Mouse (Mus musculus) neural tube, embryonic 14.5 days (tissue): Measurements from ENCODE around the gene Rab4b. TPM values are rescaled to one million over a fixed set of nuclear protein-coding genes. Genes with fewer than 3 reads are reported as not detected.

Source experiments
- ATAC-seq: fragments of 200-750 bp; cut with Nextera tagmentation; 2 replicates; pipeline ENCODE4 v1.8.0; 2017; ENCODE audit warnings: low read depth, mild to moderate bottlenecking, moderate TSS enrichment, moderate library complexity
- H3K27ac ChIP-seq: fragments of 300-500 bp; sonication (generic); 2 replicates; pipeline ENCODE4 v1.5.1; 2014; ENCODE audit warnings: low read depth, mild to moderate bottlenecking, control low read depth, low read length, moderate library complexity, mixed read lengths
- H3K27me3 ChIP-seq: fragments of 300-500 bp; sonication (generic); 2 replicates; pipeline ENCODE4 v1.6.1; 2014; ENCODE audit warnings: low read length; ENCODE audit not compliant: control insufficient read depth, insufficient read depth
- H3K36me3 ChIP-seq: fragments of 300-500 bp; sonication (generic); 2 replicates; pipeline ENCODE4 v1.6.1; 2014; ENCODE audit warnings: low read length, mixed read lengths; ENCODE audit not compliant: control insufficient read depth, insufficient read depth
- H3K4me1 ChIP-seq: fragments of 300-500 bp; sonication (generic); 2 replicates; pipeline ENCODE4 v1.6.1; 2014; ENCODE audit warnings: low read length; ENCODE audit not compliant: control insufficient read depth, insufficient read depth
- H3K4me2 ChIP-seq: fragments of 300-500 bp; sonication (generic); 2 replicates; pipeline ENCODE4 v1.6.1; 2014; ENCODE audit warnings: mild to moderate bottlenecking, low read depth, low read length, control low read depth
- H3K4me3 ChIP-seq: fragments of 300-500 bp; sonication (generic); 2 replicates; pipeline ENCODE4 v1.5.1; 2014; ENCODE audit warnings: low read depth, low read length, control low read depth, mixed read lengths
- H3K9ac ChIP-seq: fragments of 300-500 bp; sonication (generic); replicated peaks from 2 replicates; pipeline ENCODE4 v1.6.1; 2014; ENCODE audit warnings: low read depth, mild to moderate bottlenecking, control low read depth, low read length, mixed read lengths
- H3K9me3 ChIP-seq: fragments of 300-500 bp; sonication (generic); 2 replicates; pipeline ENCODE4 v1.6.1; 2016; ENCODE audit warnings: low read length; ENCODE audit not compliant: control insufficient read depth
- WGBS: fragments of 180-500 bp; shearing (Covaris S2); extraction: QIAGEN DNeasy Blood & Tissue Kit; methylation state at CpG from one replicate; pipeline ENCODE4 v1.1.7; 2014; 5-methylcytosine and 5-hydroxymethylcytosine counted together
- polyA plus RNA-seq: library from polyadenylated mRNA; unstranded; fragments of >200 nt; fragmentation: Nextera tagmentation; extraction: Ambion mirVana; gene quantifications from 2 replicates; pipeline ENCODE4 v1.2.1, GENCODE M21; 2014

Rab4b gene
- polyA plus RNA-seq, 1 experiment from 2014 or later: 100.0 TPM

GRCm38 (mm10) chr7:27179217-27179918 is 672 bp upstream of the Rab4b start:
- H3K27ac ChIP-seq: peak overlapping the region; percentile 82
- no peak; the same call in 1 of the 2 replicates for ATAC-seq
- H3K9me3 ChIP-seq: no peaks in the 10 kb centered on the region
- 48% methylated on average over 16 of the region's 16 CpGs for WGBS
- H3K27me3 ChIP-seq: no peaks in the 10 kb centered on the region
- peak overlapping the region; percentile 47 for H3K4me2 ChIP-seq
- peaks cover 5% of the 10 kb centered on the region for H3K4me1 ChIP-seq
- peak overlapping the region; percentile 18 for H3K9ac ChIP-seq
- peaks cover 7% of the 10 kb centered on the region for H3K36me3 ChIP-seq
- peak overlapping the region; percentile 63 for H3K4me3 ChIP-seq

DNA sequence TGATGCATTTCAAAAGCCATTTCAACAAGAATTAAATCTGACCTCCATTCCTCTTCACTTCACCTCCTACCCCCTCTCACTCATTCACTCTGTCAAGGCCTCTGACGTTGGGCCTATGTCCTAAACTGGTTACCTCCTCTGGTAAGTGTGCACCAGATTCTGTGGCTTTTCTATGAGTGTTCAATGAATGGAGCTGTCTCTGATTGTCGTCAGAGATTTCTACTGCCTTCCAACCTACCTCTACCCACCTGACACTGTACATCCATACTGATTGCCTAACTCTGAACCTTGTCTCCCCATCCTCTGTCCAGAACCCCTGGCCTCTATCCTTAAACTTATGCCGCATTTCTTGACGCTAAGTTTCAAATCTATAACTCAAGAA is 763 bp downstream of the Rab4b start:
- Histone ChIP-seq H3K27ac (peak overlapping the region; percentile 88), H3K9me3 (no peaks in the 10 kb centered on the region), H3K4me2 (peak overlapping the region; percentile 55), H3K27me3 (no peaks in the 10 kb centered on the region), H3K4me3 (peak overlapping the region; percentile 63), H3K36me3 (peaks cover 12% of the 10 kb centered on the region), H3K4me1 (peaks cover 5% of the 10 kb centered on the region), H3K9ac (peak overlapping the region; percentile 64)
- no peak for ATAC-seq
- 31% methylated on average over 4 of the region's 4 CpGs for WGBS

DNA sequence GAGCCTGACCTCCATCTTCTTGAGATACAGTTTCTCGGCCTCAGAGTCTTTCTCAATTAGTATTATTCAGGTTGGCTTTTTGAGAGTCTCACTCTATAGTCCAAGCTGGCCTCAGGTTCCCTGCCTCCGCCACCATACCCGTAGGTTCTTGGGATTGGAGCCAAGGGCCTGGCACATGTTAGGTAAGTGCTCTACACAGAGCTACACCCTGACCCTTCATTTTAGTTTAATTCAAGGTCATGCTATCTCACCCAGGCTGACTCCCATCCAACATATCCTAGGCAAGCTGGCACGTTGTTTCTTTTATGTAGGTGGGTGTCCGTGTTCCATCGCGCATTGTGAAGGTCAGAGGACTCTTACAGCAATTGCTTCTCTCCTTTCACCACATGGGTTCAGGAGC is 3.8 kb downstream of the Rab4b start:
- ATAC-seq: no peak
- Histone ChIP-seq H3K4me1 (peaks cover 5% of the 10 kb centered on the region), H3K36me3 (peaks cover 23% of the 10 kb centered on the region), H3K27ac (no peak overlapping the region), H3K27me3 (no peaks in the 10 kb centered on the region), H3K4me2 (no peak overlapping the region), H3K9me3 (no peaks in the 10 kb centered on the region), H3K4me3 (no peak overlapping the region), H3K9ac (no peak overlapping the region)
- WGBS: 96% methylated on average over 7 of the region's 7 CpGs

DNA sequence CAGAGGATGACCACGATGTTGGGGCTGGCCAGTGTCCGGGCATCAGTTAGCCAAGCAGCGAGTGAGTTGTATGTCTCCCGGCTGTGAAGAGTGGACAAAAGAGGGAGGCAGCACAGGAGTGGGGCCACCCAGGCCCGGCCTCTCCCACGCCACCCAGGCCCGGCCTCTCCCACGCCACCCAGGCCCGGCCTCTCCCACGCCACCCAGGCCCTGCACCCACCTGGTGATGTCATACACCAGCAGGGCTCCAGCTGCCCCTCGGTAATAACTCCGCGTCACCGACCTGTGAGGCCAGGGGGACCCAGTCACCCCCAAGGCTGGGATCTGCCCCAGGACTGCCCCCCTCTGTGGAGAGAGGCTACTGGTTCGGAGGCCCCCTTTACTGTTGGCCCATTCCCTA is 4.2 kb downstream of the Rab4b start:
- H3K9ac ChIP-seq: no peak overlapping the region
- no peak overlapping the region for H3K4me2 ChIP-seq
- H3K4me3 ChIP-seq: no peak overlapping the region
- H3K9me3 ChIP-seq: no peaks in the 10 kb centered on the region
- H3K27ac ChIP-seq: no peak overlapping the region
- H3K27me3 ChIP-seq: no peaks in the 10 kb centered on the region
- 92% methylated on average over 15 of the region's 15 CpGs for WGBS
- peaks cover 23% of the 10 kb centered on the region for H3K36me3 ChIP-seq
- H3K4me1 ChIP-seq: peaks cover 3% of the 10 kb centered on the region
- no peak for ATAC-seq

- H3K9ac ChIP-seq: no peak overlapping the region
- H3K4me3 ChIP-seq: no peak overlapping the region
- no peak overlapping the region for H3K27ac ChIP-seq
- no peak overlapping the region for H3K4me2 ChIP-seq
- 90% methylated on average over 3 of the region's 3 CpGs for WGBS
- H3K36me3 ChIP-seq: peaks cover 23% of the 10 kb centered on the region
- H3K27me3 ChIP-seq: no peaks in the 10 kb centered on the region
- ATAC-seq: no peak
- peaks cover 5% of the 10 kb centered on the region for H3K4me1 ChIP-seq
- H3K9me3 ChIP-seq: no peaks in the 10 kb centered on the region
These were observed 7.7 kb downstream of the Rab4b start for GRCm38 (mm10) chr7:27170981-27171380.

GRCm38 (mm10) chr7:27168371-27168770 is 10.3 kb downstream of the Rab4b start:
- WGBS: 91% methylated on average over 5 of the region's 5 CpGs
- peaks cover 15% of the 10 kb centered on the region for H3K36me3 ChIP-seq
- no peak overlapping the region for H3K9ac ChIP-seq
- H3K4me2 ChIP-seq: no peak overlapping the region
- no peak overlapping the region for H3K27ac ChIP-seq
- ATAC-seq: no peak
- no peaks in the 10 kb centered on the region for H3K27me3 ChIP-seq
- H3K9me3 ChIP-seq: no peaks in the 10 kb centered on the region
- H3K4me3 ChIP-seq: no peak overlapping the region
- H3K4me1 ChIP-seq: peaks cover 28% of the 10 kb centered on the region

DNA sequence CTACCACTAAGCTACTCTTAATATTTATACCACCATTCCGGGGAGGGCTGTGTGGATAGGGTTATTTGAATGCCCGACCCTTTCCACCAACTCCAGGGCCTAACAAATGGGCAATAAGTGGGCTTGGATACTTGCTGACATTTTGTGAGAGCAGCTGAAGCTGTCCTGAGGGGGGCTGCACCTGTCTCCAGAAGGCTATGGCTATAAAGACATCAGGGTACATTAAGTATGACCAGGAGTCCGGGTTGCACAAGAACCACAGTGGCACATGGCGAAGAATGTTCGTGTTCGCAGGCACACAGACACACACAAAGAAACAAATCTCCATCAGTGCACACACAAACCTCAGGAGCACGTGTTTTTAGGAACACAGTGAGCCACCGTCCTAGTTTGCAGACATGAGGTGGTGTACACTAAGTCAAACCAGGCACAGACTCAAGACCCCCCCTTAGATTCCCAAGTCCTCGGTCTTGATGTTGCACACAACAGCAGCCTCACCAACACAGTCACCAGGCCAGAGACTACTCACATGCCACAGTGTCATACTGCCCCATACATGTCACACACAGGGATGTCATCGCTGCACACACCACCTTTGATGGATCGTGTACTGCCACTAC is 11.1 kb downstream of the Rab4b start:
- H3K9ac ChIP-seq: peak overlapping the region; percentile 78; the same call in 1 of the 2 replicates
- H3K9me3 ChIP-seq: no peaks in the 10 kb centered on the region
- WGBS: 69% methylated on average over 11 of the region's 11 CpGs
- H3K4me2 ChIP-seq: peak overlapping the region; percentile 73
- ATAC-seq: peak; percentile 1; the same call in 1 of the 2 replicates
- H3K27me3 ChIP-seq: no peaks in the 10 kb centered on the region
- H3K36me3 ChIP-seq: peaks cover 8% of the 10 kb centered on the region
- peak overlapping the region; percentile 98 for H3K27ac ChIP-seq
- H3K4me1 ChIP-seq: peaks cover 36% of the 10 kb centered on the region
- peak overlapping the region; percentile 70 for H3K4me3 ChIP-seq

DNA sequence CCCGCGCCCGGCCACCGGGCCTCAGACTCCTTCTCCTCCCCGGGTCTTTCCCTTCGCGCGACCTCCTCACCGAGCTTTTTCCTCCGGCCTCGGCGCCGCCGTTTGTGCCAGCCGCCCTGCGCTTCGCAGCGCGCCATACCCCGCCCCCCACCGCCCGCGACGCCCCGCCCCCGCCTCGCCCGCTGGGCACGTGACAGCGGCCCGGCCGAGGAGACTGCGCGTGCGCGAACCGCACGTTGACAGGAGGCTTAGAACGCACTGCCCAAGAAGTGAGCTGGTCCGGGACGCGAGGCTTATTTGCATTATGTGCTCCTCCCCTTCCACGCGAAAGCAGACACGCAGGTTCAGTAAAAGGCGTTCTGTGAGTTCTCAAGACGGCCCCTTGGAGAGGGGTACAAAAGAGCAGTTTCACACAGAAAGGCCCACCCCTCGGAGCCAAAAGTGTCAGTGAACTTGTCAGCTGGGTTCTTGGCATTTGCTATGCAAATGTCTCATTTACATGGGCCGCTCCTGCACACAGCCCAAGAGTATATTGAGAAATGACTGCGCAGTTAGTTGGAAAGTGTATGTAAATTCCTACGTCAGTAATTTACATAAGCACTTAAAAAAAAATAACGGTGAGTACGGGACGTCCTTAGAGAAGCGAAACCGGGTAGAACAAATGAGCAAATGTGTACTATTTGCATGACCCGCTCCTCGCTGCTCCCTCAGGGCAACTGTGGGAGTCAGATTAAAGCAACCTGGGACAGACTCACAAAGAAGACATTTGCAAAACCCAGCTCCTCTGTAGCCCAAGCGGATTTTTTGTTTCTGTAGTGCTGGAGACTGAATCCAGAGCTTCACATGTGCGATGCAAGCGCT is 11.9 kb downstream of the Rab4b start, which contains the start of gene Egln2:
TSS of gene Egln2 (minus strand) at position 189 of the 861 bp plus-strand sequence.
- Histone ChIP-seq H3K9ac (peak within 1 kb of the TSS; percentile 78), H3K36me3 (peaks cover 4% of the 10 kb centered on the region; the same call in 1 of the 2 replicates), H3K9me3 (no peaks in the 10 kb centered on the region), H3K4me1 (peaks cover 42% of the 10 kb centered on the region), H3K27me3 (no peaks in the 10 kb centered on the region), H3K4me3 (peak within 1 kb of the TSS; percentile 70), H3K27ac (peak within 1 kb of the TSS; percentile 98), H3K4me2 (peak within 1 kb of the TSS; percentile 73)
- peak; percentile 79 for ATAC-seq
- WGBS: 1% methylated on average over 61 of the region's 61 CpGs
